Mouse (Mus musculus): ENCODE data around the gene Cklf. TPM values are rescaled to one million over a fixed set of nuclear protein-coding genes. Genes with fewer than 3 reads are reported as not detected.
A peak's percentile ranks its signal among the peaks of the same experiment; 100 is the strongest.

Gene Cklf
- 1 to 10 TPM; 6.1 to 8.1 TPM for total RNA-seq (2021)
- long read RNA-seq, partial matches to known transcripts: 0 of 4 reads
- long read RNA-seq, other reads (novel, unspliced or antisense): 1 of 4 reads

- peak; percentile 55 to 72 for DNase-seq (ENCODE audit: low spot score in 2 of 2)
Measured at GRCm38 (mm10) chr8:104250439-104251367, at the start of gene Cklf. Gene Cklf, plus strand, starts transcription at chr8:104250861.

DNA sequence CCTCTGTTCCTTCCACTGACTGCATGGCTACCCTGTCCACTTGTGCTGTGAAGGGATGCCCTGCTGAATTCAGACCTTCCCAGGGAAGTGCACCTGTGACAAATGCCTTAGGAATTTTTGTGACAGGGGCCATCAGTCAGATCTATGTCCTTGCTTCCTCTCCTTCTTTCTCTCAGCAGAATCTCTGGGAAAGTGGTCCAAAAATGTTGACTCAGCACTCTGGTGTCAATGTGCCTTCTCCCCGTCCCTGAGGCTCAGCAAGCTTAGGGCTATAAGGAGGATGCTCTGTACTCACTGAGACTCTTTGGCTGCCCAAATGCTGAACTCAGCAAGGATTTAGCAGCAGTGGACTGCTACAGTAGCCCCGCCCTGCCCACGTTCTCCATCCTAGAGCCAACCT, 49.0 kb upstream of the Cklf start:
- no peak for DNase-seq (ENCODE audit: low spot score in 2 of 2)

DNA sequence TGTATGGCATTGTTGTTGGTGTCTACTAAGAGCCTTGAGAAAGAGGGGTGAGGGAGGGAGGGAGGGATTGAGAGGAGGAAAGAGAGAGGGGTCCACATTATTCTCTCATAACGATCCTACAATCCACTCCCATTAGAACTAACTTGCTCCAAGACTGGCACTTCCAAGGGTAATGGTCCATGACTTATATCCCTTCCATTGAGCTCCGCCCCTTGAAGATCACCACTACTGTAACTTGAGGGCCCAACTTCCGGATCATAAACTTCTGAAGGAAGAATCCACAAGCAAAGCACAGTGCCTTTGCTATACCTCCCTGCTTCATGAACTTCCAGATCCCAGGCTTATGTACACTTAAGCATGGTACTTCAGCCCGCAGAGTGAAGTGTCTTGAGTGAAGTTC, 48.3 kb upstream of the Cklf start:
- DNase-seq (ENCODE audit: low spot score in 2 of 2): no peak

DNA sequence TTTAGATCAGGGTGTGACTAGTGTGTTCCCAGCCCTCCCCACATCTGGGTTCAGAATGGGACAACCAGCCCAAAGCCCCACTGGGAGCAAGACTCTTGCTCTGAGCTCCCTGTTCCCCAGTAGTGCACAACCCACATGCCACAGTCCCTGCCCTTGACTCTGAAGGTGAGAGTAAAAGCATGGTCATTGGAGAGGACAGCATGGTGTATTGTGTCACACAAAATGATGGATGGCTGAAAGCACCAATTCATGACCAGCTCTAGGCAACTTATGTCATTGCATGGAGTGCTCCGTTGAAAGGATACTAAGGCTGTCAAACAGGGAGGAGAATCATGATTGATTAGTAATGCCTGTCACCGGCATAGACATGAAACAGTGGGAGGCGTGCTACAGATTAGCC, 45.4 kb upstream of the Cklf start:
- no peak for DNase-seq (ENCODE audit: low spot score in 2 of 2)

GRCm38 (mm10) chr8:104217601-104218000, 33.1 kb upstream of the Cklf start:
- no peak for DNase-seq (ENCODE audit: low spot score in 2 of 2)

DNA sequence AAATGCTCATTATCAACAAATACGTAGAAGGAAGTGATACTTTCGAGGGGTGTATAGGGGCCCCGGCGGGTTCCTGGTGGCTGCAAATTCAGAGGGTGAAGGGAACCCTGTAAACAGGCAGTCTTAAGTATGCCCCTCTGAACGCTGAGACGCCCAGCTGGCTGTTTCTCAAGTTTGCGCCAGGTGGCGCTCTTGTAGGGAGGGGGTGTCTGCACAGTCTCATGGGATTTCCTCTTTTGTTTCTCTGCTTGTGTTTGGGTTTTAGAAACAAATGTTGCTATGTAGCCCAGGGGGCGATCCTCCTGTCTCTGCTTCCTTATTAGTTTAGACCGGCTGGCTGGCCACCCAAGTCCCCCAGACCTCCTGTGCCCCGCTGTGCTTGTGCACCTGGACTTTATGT, 31.6 kb upstream of the Cklf start:
- DNase-seq (ENCODE audit: low spot score in 2 of 2): peak; percentile 30 to 52

DNA sequence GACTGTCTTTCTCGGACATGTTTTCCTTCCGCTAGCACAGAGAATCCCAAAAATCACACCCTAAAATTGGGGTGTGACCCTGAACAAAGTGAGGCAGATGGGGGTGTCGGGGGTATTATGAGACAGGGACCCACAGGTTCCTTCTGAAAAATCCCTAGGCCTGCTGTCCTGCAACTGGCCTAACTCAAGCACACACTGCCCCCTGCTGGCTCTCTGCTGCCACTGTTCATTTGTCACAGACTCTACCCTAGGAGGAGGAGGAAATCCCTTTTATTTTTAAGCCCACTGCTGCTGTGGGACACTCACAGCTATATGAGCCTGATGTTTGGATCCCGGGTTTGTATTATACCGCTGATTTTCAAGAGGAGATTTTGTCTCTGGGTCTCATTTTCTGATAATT, 30.9 kb upstream of the Cklf start:
- peak; percentile 56 to 84 for DNase-seq (ENCODE audit: low spot score in 2 of 2)

GRCm38 (mm10) chr8:104227048-104227447, 23.6 kb upstream of the Cklf start:
- no peak for DNase-seq (ENCODE audit: low spot score in 2 of 2)

GRCm38 (mm10) chr8:104230377-104230776, 20.3 kb upstream of the Cklf start:
- no peak for DNase-seq (ENCODE audit: low spot score in 2 of 2)

GRCm38 (mm10) chr8:104232039-104232438, 18.6 kb upstream of the Cklf start:
- DNase-seq (ENCODE audit: low spot score in 2 of 2): no peak

DNA sequence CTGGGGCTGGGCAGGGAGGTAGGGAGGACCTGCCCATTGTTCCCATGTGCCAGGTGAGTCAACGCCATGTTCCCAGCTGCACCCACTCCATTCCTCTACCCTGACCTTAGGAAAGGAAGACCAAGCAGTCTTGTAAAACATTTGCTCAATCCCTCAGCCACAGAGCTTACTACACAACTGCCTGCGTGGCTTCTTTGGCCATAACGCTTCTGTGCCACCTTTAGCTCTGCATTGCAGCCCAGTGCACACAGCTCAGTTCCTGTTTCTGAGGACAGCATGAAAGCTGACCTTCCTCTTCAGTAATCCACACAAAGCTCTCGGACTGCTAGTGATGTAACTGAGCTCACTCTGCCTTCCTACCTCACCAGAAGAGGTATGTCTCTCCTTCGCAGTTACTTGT, 17.7 kb upstream of the Cklf start:
- no peak for DNase-seq (ENCODE audit: low spot score in 2 of 2)

- DNase-seq (ENCODE audit: low spot score in 2 of 2): no peak
Measured at GRCm38 (mm10) chr8:104234573-104234972, 16.1 kb upstream of the Cklf start.

DNA sequence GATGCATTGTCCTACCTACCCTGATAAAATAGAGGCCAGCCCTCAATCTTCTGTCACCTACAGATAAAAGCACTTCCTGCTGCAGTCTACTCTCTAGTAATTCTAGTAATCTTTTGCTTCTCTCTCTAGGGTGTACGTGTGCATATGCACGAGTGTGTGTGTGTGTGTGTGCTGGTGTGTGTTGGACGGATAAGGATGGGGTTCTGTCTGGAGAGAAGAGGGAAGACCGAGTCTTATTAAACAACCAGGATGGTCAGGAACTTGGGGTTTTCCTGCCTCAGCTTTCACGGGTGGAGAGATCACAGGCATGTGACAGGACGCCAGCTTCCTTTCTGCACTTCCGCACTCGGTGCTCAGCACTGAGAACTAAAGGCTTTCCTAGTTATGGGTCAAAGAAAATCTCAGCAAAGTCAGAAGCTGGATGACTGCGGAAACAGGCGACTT, 11.2 kb upstream of the Cklf start:
- DNase-seq (ENCODE audit: low spot score in 2 of 2): no peak

DNA sequence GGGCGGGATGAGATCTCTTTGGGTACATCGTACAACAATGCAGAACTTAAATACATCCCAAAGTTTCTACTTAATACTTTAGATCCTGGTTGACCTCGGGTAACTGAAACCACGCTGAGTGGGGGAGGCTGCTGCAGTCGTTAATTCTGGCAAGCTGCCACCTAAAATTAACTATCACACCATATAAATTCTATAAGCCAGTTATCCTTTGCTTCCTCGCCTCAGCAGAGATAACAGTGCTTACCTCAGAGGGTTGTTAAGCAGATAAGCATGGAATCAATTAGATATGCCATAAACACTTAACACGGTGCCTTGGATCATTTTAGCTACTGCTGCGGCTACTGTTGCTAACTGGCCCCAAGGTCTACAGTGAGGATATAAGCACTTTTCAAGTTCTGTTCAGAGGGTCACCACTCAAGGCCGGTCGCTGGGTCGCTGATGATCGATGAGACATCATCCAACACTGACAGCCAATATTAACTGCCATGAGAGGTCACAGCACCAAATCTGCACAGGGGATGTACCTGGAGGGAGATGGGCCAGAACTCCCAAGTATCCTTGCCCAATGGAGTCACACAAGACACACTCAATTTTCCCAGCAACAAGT, 8.5 kb upstream of the Cklf start:
- DNase-seq (ENCODE audit: low spot score in 2 of 2): no peak

GRCm38 (mm10) chr8:104246621-104247020, 4.0 kb upstream of the Cklf start:
- DNase-seq (ENCODE audit: low spot score in 2 of 2): no peak

GRCm38 (mm10) chr8:104247054-104247907, 3.4 kb upstream of the Cklf start:
- DNase-seq (ENCODE audit: low spot score in 2 of 2): no peak

GRCm38 (mm10) chr8:104247908-104248275, 2.8 kb upstream of the Cklf start:
- no peak for DNase-seq (ENCODE audit: low spot score in 2 of 2)

GRCm38 (mm10) chr8:104248276-104248675, 2.4 kb upstream of the Cklf start, which contains the start of gene Tk2:
Gene Tk2, minus strand, starts transcription at chr8:104248558.
- peak; percentile 51 to 76 for DNase-seq (ENCODE audit: low spot score in 2 of 2)

- no peak for DNase-seq (ENCODE audit: low spot score in 2 of 2)
Measured at GRCm38 (mm10) chr8:104249442-104249996, 1.1 kb upstream of the Cklf start.

DNA sequence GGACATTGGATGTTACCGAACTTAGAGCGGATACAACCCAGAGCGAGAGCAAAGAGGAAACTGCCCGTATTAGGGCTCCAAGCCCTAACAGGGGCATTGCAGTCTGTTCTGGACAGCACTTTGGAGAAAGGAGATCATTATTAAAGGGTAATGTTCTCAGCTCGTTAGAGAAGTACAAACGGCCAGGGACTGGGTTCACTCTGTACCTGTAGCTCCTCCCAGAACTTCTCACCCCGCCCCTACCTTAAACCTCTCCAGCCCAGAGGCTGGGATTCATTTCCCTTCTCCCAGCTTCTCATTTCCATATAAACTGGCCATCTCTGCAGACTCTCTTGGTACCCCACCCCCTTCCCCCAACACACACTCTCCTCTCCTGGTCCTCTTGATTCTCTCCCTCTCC, 800 bp downstream of the Cklf start:
- no peak for DNase-seq (ENCODE audit: low spot score in 2 of 2)

- no peak for DNase-seq (ENCODE audit: low spot score in 2 of 2)
Measured at GRCm38 (mm10) chr8:104253016-104253415, 2.4 kb downstream of the Cklf start.
